Mouse (Mus musculus): ENCODE results near the gene Rsph14. TPM values are rescaled to one million over a fixed set of nuclear protein-coding genes. Genes with fewer than 3 reads are reported as not detected.

The Rsph14 gene
- polyA plus RNA-seq, 1 experiment from 2014 or later, result not detected

GRCm38 (mm10) chr10:74919277-74919676 is 113.1 kb downstream of the Rsph14 start:
- ATAC-seq, result no peak
- Histone ChIP-seq H3K4me2 (ENCODE audit: low read depth, low read length) (no peak overlapping the region), H3K36me3 (ENCODE audit: control insufficient read depth, insufficient read depth, low read length) (no peaks in the 10 kb centered on the region), H3K27ac (ENCODE audit: low read length) (no peak overlapping the region), H3K9ac (ENCODE audit: low read depth, low read length) (no peak overlapping the region), H3K27me3 (replicated peaks; ENCODE audit: control insufficient read depth, insufficient read depth, low read length) (no peaks in the 10 kb centered on the region), H3K4me3 (ENCODE audit: low read length) (no peak overlapping the region), H3K9me3 (ENCODE audit: control insufficient read depth, low read length) (no peaks in the 10 kb centered on the region), H3K4me1 (ENCODE audit: control insufficient read depth, insufficient read depth, low read length) (no peaks in the 10 kb centered on the region)
- WGBS, result 41% methylated on average over 5 of the region's 5 CpGs

- H3K27ac ChIP-seq (ENCODE audit: low read length), result no peak overlapping the region
- H3K4me3 ChIP-seq (ENCODE audit: low read length), result no peak overlapping the region
- no peak overlapping the region for H3K9ac ChIP-seq (ENCODE audit: low read depth, low read length)
- no peaks in the 10 kb centered on the region for H3K27me3 ChIP-seq (replicated peaks; ENCODE audit: control insufficient read depth, insufficient read depth, low read length)
- H3K9me3 ChIP-seq (ENCODE audit: control insufficient read depth, low read length), result no peaks in the 10 kb centered on the region
- H3K4me2 ChIP-seq (ENCODE audit: low read depth, low read length), result no peak overlapping the region
- H3K4me1 ChIP-seq (ENCODE audit: control insufficient read depth, insufficient read depth, low read length), result no peaks in the 10 kb centered on the region
- no peak for ATAC-seq
- no peaks in the 10 kb centered on the region for H3K36me3 ChIP-seq (ENCODE audit: control insufficient read depth, insufficient read depth, low read length)
- WGBS, result 80% methylated on average over 2 of the region's 2 CpGs
Measured at GRCm38 (mm10) chr10:74908431-74908830, 124.0 kb downstream of the Rsph14 start.

Other genes with a start within 250 kb of the Rsph14 start
- gene Gnaz, start 65.4 kb downstream of the Rsph14 start, polyA plus RNA-seq (2015; fragmentation: Nextera tagmentation; extraction: Ambion mirVana), result 2.2 and 2.9 TPM in 2 replicates
- gene Rab36, start 4.5 kb upstream of the Rsph14 start, polyA plus RNA-seq (2015; fragmentation: Nextera tagmentation; extraction: Ambion mirVana), result 5.2 and 5.5 TPM in 2 replicates
- gene Bcr, start 28.0 kb upstream of the Rsph14 start, polyA plus RNA-seq (2015; fragmentation: Nextera tagmentation; extraction: Ambion mirVana), result 18.5 and 20.1 TPM in 2 replicates
- 22.1 and 23.1 TPM in 2 replicates for gene Specc1l, start 179.5 kb upstream of the Rsph14 start, polyA plus RNA-seq (2015; fragmentation: Nextera tagmentation; extraction: Ambion mirVana)

Measured in intestine, embryonic 16.5 days (tissue).